In genomic region chr6:52150401-52150966, GRCm38 (mm10) we compare ENCODE assay signal across 15 mouse cellular contexts. TPM values are rescaled to one million over a fixed set of nuclear protein-coding genes. Genes with fewer than 3 reads are reported as not detected.
DNase-seq lines count a peak whose midpoint lies in the region; ATAC-seq lines count a peak whose summit lies in the region.
"Had no signal": no experiment of that assay in that cellular context is flagged by ENCODE, and none has a peak within 500 bp of the region (broad histone marks: within the 10 kb centered on the region; RNA-seq: fewer than 3 reads in every experiment).

No protein-coding gene starts in this region.

- 6% methylated on average over 16 of the region's 16 CpGs for WGBS in hindbrain, embryonic 10.5 days
- WGBS in hindbrain, embryonic 13.5 days: 5% methylated on average over 16 of the region's 16 CpGs
- 3% methylated on average over 16 of the region's 16 CpGs for WGBS in embryonic facial prominence, embryonic 10.5 days
- WGBS in limb, embryonic 15.5 days: 9% methylated on average over 16 of the region's 16 CpGs

- H3K27me3 ChIP-seq in hindbrain, embryonic 10.5 days (ENCODE audit: insufficient read depth, poor library complexity, severe bottlenecking): peaks cover 100% of the 10 kb centered on the region
- H3K27me3 ChIP-seq in hindbrain, embryonic 13.5 days: peaks cover 80% of the 10 kb centered on the region
- peaks cover 100% of the 10 kb centered on the region for H3K27me3 ChIP-seq in embryonic facial prominence, embryonic 10.5 days (replicated peaks; ENCODE audit: low read depth, poor library complexity, severe bottlenecking)
- peaks cover 70% of the 10 kb centered on the region for H3K27me3 ChIP-seq in limb, embryonic 15.5 days
- H3K27me3 ChIP-seq: Patski had no signal

- 0 out of 2 replicates have a peak, but pooled peaks cover 5% of the 10 kb centered on the region for H3K4me1 ChIP-seq in hindbrain, embryonic 10.5 days (replicated peaks)
- peaks cover 8% of the 10 kb centered on the region; the same call in 1 of the 2 replicates for H3K4me1 ChIP-seq in hindbrain, embryonic 13.5 days (replicated peaks)
- peaks cover 5% of the 10 kb centered on the region; the same call in 1 of the 2 replicates for H3K4me1 ChIP-seq in embryonic facial prominence, embryonic 10.5 days
- peaks cover 5% of the 10 kb centered on the region; the same call in 1 of the 2 replicates for H3K4me1 ChIP-seq in limb, embryonic 15.5 days
- H3K4me1 ChIP-seq: liver, embryonic 13.5 days; midbrain, embryonic 12.5 days had no signal

- no peaks in the 10 kb centered on the region for H3K9me3 ChIP-seq in hindbrain, embryonic 10.5 days
- H3K9me3 ChIP-seq in hindbrain, embryonic 13.5 days: no peaks in the 10 kb centered on the region
- no peaks in the 10 kb centered on the region for H3K9me3 ChIP-seq in embryonic facial prominence, embryonic 10.5 days
- H3K9me3 ChIP-seq in limb, embryonic 15.5 days: no peaks in the 10 kb centered on the region
- H3K9me3 ChIP-seq: liver, embryonic 13.5 days; midbrain, embryonic 12.5 days had no signal

- H3K36me3 ChIP-seq in hindbrain, embryonic 10.5 days: no peaks in the 10 kb centered on the region
- no peaks in the 10 kb centered on the region for H3K36me3 ChIP-seq in hindbrain, embryonic 13.5 days
- no peaks in the 10 kb centered on the region for H3K36me3 ChIP-seq in embryonic facial prominence, embryonic 10.5 days (replicated peaks)
- H3K36me3 ChIP-seq in limb, embryonic 15.5 days: no peaks in the 10 kb centered on the region
- H3K36me3 ChIP-seq: liver, embryonic 13.5 days; midbrain, embryonic 12.5 days had no signal

- peak overlapping the region; percentile 11; the same call in 1 of the 2 replicates for H3K4me3 ChIP-seq in hindbrain, embryonic 10.5 days
- H3K4me3 ChIP-seq in hindbrain, embryonic 13.5 days: no peak overlapping the region
- no peak overlapping the region for H3K4me3 ChIP-seq in embryonic facial prominence, embryonic 10.5 days
- H3K4me3 ChIP-seq in limb, embryonic 15.5 days: no peak overlapping the region; the same call in 1 of the 2 replicates
- H3K4me3 ChIP-seq: liver, embryonic 13.5 days; midbrain, embryonic 12.5 days had no signal

- H3K27ac ChIP-seq in hindbrain, embryonic 10.5 days: no peak overlapping the region
- no peak overlapping the region for H3K27ac ChIP-seq in hindbrain, embryonic 13.5 days
- no peak overlapping the region for H3K27ac ChIP-seq in embryonic facial prominence, embryonic 10.5 days (replicated peaks)
- H3K27ac ChIP-seq in limb, embryonic 15.5 days: no peak overlapping the region
- H3K27ac ChIP-seq: hindbrain, postnatal 0 days; liver, embryonic 13.5 days; midbrain, embryonic 12.5 days had no signal

- ATAC-seq in hindbrain, embryonic 13.5 days (ENCODE audit: low FRiP score): no peak
- no peak for ATAC-seq in limb, embryonic 15.5 days (ENCODE audit: insufficient number of reproducible peaks, low FRiP score, low TSS enrichment, low read depth)
- no peak for ATAC-seq in monocyte, adult 5-6 weeks (replicated peaks; ENCODE audit: insufficient number of reproducible peaks, low FRiP score, low TSS enrichment, poor library complexity, severe bottlenecking)
- ATAC-seq: hindbrain, postnatal 0 days; Patski had no signal

- H3K9ac ChIP-seq in hindbrain, embryonic 13.5 days: no peak overlapping the region
- no peak overlapping the region for H3K9ac ChIP-seq in limb, embryonic 15.5 days
- H3K9ac ChIP-seq: liver, embryonic 13.5 days; midbrain, embryonic 12.5 days had no signal

- no peak overlapping the region for H3K4me2 ChIP-seq in hindbrain, embryonic 13.5 days
- 0 out of 2 replicates have a peak overlapping the region, but pooled peaks have one; percentile 14 for H3K4me2 ChIP-seq in limb, embryonic 15.5 days
- H3K4me2 ChIP-seq: heart, embryonic 11.5 days; liver, embryonic 13.5 days; midbrain, embryonic 12.5 days had no signal

- DNase-seq in hindbrain, embryonic 10.5 days (ENCODE audit: low spot score): no peak
- peak; percentile 28 for DNase-seq in 3134 (ENCODE audit: extremely low read depth, insufficient read length, low spot score)
- peak; percentile 62 for DNase-seq in embryonic facial prominence, embryonic 10.5 days (ENCODE audit: low spot score)
- DNase-seq in adrenal gland, postnatal 36 days: no peak
- DNase-seq in adrenal gland, postnatal 10 days: no peak
- DNase-seq: cerebellum, adult 9-10 months; liver, embryonic 13.5 days; thymus, postnatal 36 days had no signal

RNA-seq across cellular contexts. Expression of gene Hoxa1, which starts 7.6 kb away (rescaled TPM):
- 0.77 and 1.4 TPM in 2 replicates for polyA plus RNA-seq in hindbrain, embryonic 10.5 days (2016; fragmentation: Nextera tagmentation; extraction: Ambion mirVana)
- polyA plus RNA-seq in hindbrain, embryonic 13.5 days (2015; fragmentation: Nextera tagmentation; extraction: Ambion mirVana): 1.5 and 2.0 TPM in 2 replicates
- 0.57 and 0.62 TPM in 2 replicates for polyA plus RNA-seq in embryonic facial prominence, embryonic 10.5 days (2016; fragmentation: Nextera tagmentation; extraction: Ambion mirVana)
- polyA plus RNA-seq in limb, embryonic 15.5 days (2015; fragmentation: Nextera tagmentation; extraction: Ambion mirVana): 0.52 and 0.68 TPM in 2 replicates
- total RNA-seq in adrenal gland, postnatal 36 days (2021): under 1 TPM; 0.23 to 0.70 TPM
- total RNA-seq in monocyte, adult 5-6 weeks (2017): not detected in 3 replicates
- 1 to 10 TPM in 1 of 2 experiments, under 1 TPM in 1; 0.91 to 1.2 TPM for total RNA-seq in adrenal gland, postnatal 10 days (2021)

RNA-seq across cellular contexts. Expression of gene Hoxa2, which starts 14.1 kb away (rescaled TPM):
- polyA plus RNA-seq in hindbrain, embryonic 10.5 days (2016; fragmentation: Nextera tagmentation; extraction: Ambion mirVana): 31.4 and 56.9 TPM in 2 replicates
- polyA plus RNA-seq in hindbrain, embryonic 13.5 days (2015; fragmentation: Nextera tagmentation; extraction: Ambion mirVana): 39.1 and 40.2 TPM in 2 replicates
- polyA plus RNA-seq in embryonic facial prominence, embryonic 10.5 days (2016; fragmentation: Nextera tagmentation; extraction: Ambion mirVana): 8.7 and 16.7 TPM in 2 replicates
- 0.59 and 0.76 TPM in 2 replicates for polyA plus RNA-seq in limb, embryonic 15.5 days (2015; fragmentation: Nextera tagmentation; extraction: Ambion mirVana)
- 1 to 10 TPM; 1.7 to 1.9 TPM for total RNA-seq in adrenal gland, postnatal 36 days (2021)
- total RNA-seq in monocyte, adult 5-6 weeks (2017): not detected in 3 replicates
- total RNA-seq in adrenal gland, postnatal 10 days (2021): 1 to 10 TPM; 2.3 to 5.1 TPM

RNA-seq across cellular contexts. Expression of gene 5730596B20Rik, which starts 26.8 kb away (rescaled TPM):
- polyA plus RNA-seq in hindbrain, embryonic 10.5 days (2016; fragmentation: Nextera tagmentation; extraction: Ambion mirVana): 0.90 and 3.6 TPM in 2 replicates
- polyA plus RNA-seq in hindbrain, embryonic 13.5 days (2015; fragmentation: Nextera tagmentation; extraction: Ambion mirVana): 7.6 and 8.3 TPM in 2 replicates
- 0.12 and 0.64 TPM in 2 replicates for polyA plus RNA-seq in embryonic facial prominence, embryonic 10.5 days (2016; fragmentation: Nextera tagmentation; extraction: Ambion mirVana)
- 0.10 and 0.26 TPM in 2 replicates for polyA plus RNA-seq in limb, embryonic 15.5 days (2015; fragmentation: Nextera tagmentation; extraction: Ambion mirVana)
- total RNA-seq in adrenal gland, postnatal 36 days (2021): under 1 TPM; 0.10 to 0.40 TPM
- not detected in 3 replicates for total RNA-seq in monocyte, adult 5-6 weeks (2017)
- under 1 TPM; 0.27 to 0.94 TPM for total RNA-seq in adrenal gland, postnatal 10 days (2021)
- polyA plus RNA-seq: midbrain, embryonic 12.5 days had no signal

RNA-seq across cellular contexts. Expression of gene Hoxa4, which starts 41.1 kb away (rescaled TPM):
- 0.14 and 4.3 TPM in 2 replicates for polyA plus RNA-seq in hindbrain, embryonic 10.5 days (2016; fragmentation: Nextera tagmentation; extraction: Ambion mirVana)
- polyA plus RNA-seq in hindbrain, embryonic 13.5 days (2015; fragmentation: Nextera tagmentation; extraction: Ambion mirVana): 14.5 and 14.8 TPM in 2 replicates
- 0.09 TPM in 1 of 2 replicates, not detected in the other for polyA plus RNA-seq in embryonic facial prominence, embryonic 10.5 days (2016; fragmentation: Nextera tagmentation; extraction: Ambion mirVana)
- 0.52 and 0.63 TPM in 2 replicates for polyA plus RNA-seq in limb, embryonic 15.5 days (2015; fragmentation: Nextera tagmentation; extraction: Ambion mirVana)
- total RNA-seq in adrenal gland, postnatal 36 days (2021): 1 to 10 TPM; 2.6 to 3.1 TPM
- not detected in 3 replicates for total RNA-seq in monocyte, adult 5-6 weeks (2017)
- 10 to 100 TPM in 1 of 2 experiments, 1 to 10 TPM in 1; 8.0 to 11.4 TPM for total RNA-seq in adrenal gland, postnatal 10 days (2021)
- polyA plus RNA-seq: midbrain, embryonic 12.5 days had no signal

RNA-seq across cellular contexts. Expression of gene Hoxa5, which starts 53.9 kb away (rescaled TPM):
- 1.8 TPM in 1 of 2 replicates, not detected in the other for polyA plus RNA-seq in hindbrain, embryonic 10.5 days (2016; fragmentation: Nextera tagmentation; extraction: Ambion mirVana)
- 116 and 150 TPM in 2 replicates for polyA plus RNA-seq in hindbrain, embryonic 13.5 days (2015; fragmentation: Nextera tagmentation; extraction: Ambion mirVana)
- polyA plus RNA-seq in embryonic facial prominence, embryonic 10.5 days (2016; fragmentation: Nextera tagmentation; extraction: Ambion mirVana): 0.23 TPM in 1 of 2 replicates, not detected in the other
- polyA plus RNA-seq in limb, embryonic 15.5 days (2015; fragmentation: Nextera tagmentation; extraction: Ambion mirVana): 1.7 and 2.1 TPM in 2 replicates
- 10 to 100 TPM; 14.7 to 27.8 TPM for total RNA-seq in adrenal gland, postnatal 36 days (2021)
- total RNA-seq in monocyte, adult 5-6 weeks (2017): 0.39 TPM in 1 of 3 replicates, not detected in the others
- 10 to 100 TPM; 28.0 to 28.2 TPM for total RNA-seq in adrenal gland, postnatal 10 days (2021)
- polyA plus RNA-seq: midbrain, embryonic 12.5 days had no signal

Comparison
In these comparisons a context has a peak if more than half of its experiments do, and no peak if none do; other contexts are left out.
1. DNase-seq: peak in 3134 (single experiment) and embryonic facial prominence, embryonic 10.5 days (single experiment); none in hindbrain, embryonic 10.5 days (single experiment), adrenal gland, postnatal 36 days (0 of 2) and adrenal gland, postnatal 10 days (single experiment).